Mouse (Mus musculus): ENCODE measurements around the gene Slc34a3.

- TF ChIP-seq MAFK (IDR thresholded peaks at IDR 0.05; ENCODE audit: insufficient read depth, low read depth, low read length) (no peak), HCFC1 (IDR thresholded peaks at IDR 0.05; ENCODE audit: borderline replicate concordance, insufficient read depth, low read length) (no peak)
These were observed 18.2 kb upstream of the Slc34a3 start for GRCm38 (mm10) chr2:25252331-25252730.

Measured in ES-E14 (cell line).